In genomic region chr16:56027854-56028629, GRCm38 (mm10) we compare ENCODE assay signal across 9 mouse cellular contexts. TPM values are rescaled to one million over a fixed set of nuclear protein-coding genes. Genes with fewer than 3 reads are reported as not detected.
A peak's percentile ranks its signal among the peaks of the same experiment; 100 is the strongest.
DNase-seq lines count a peak whose midpoint lies in the region; ATAC-seq and TF ChIP-seq lines count a peak whose summit lies in the region.
"Had no signal": no experiment of that assay in that cellular context is flagged by ENCODE, and none has a peak within 500 bp of the region (broad histone marks: within the 10 kb centered on the region; RNA-seq: fewer than 3 reads in every experiment).

No protein-coding gene starts in this region.

- H3K36me3 ChIP-seq in testis, adult 2 months (ENCODE audit: control insufficient read depth, insufficient read depth, low read length) = no peaks in the 10 kb centered on the region; the same call in 1 of the 2 replicates
- H3K36me3 ChIP-seq in liver, embryonic 12.5 days = peaks cover 41% of the 10 kb centered on the region
- H3K36me3 ChIP-seq in stomach, postnatal 0 days (ENCODE audit: control insufficient read depth, insufficient read depth, low read length) = no peaks in the 10 kb centered on the region

- H3K4me2 ChIP-seq in liver, embryonic 12.5 days = peak overlapping the region; percentile 89
- peak overlapping the region; percentile 56 for H3K4me2 ChIP-seq in stomach, postnatal 0 days (replicated peaks; ENCODE audit: low read depth)

- TF ChIP-seq POLR2A in cerebellum, adult 2 months (IDR thresholded peaks at IDR 0.05; ENCODE audit: borderline replicate concordance, insufficient read depth, low read length) = no peak
- TF ChIP-seq POLR2A in testis, adult 2 months (IDR thresholded peaks at IDR 0.05; ENCODE audit: control insufficient read depth, low read depth, low read length) = no peak

- no peak for TF ChIP-seq EP300 in stomach, postnatal 0 days (optimal IDR thresholded peaks at IDR 0.05)

- H3K4me3 ChIP-seq in cerebellum, adult 2 months (replicated peaks; ENCODE audit: insufficient read depth, low read depth, low read length) = peak overlapping the region; percentile 98
- peak overlapping the region; percentile 93; the same call in 1 of the 2 replicates for H3K4me3 ChIP-seq in testis, adult 2 months (ENCODE audit: control insufficient read depth, low read depth, low read length)
- peak overlapping the region; percentile 95 for H3K4me3 ChIP-seq in liver, embryonic 12.5 days
- peak overlapping the region; percentile 88 for H3K4me3 ChIP-seq in stomach, postnatal 0 days (ENCODE audit: low read depth, low read length)

- no peak for TF ChIP-seq CTCF in cerebellum, adult 2 months (IDR thresholded peaks at IDR 0.05; ENCODE audit: borderline replicate concordance, insufficient read depth, low read depth, low read length)
- TF ChIP-seq CTCF in testis, adult 2 months (IDR thresholded peaks at IDR 0.05; ENCODE audit: control insufficient read depth, insufficient read depth, insufficient replicate concordance, low read depth, low read length) = no peak
- no peak for TF ChIP-seq CTCF in stomach, postnatal 0 days (IDR thresholded peaks at IDR 0.05; ENCODE audit: low read depth)

- ATAC-seq in liver, embryonic 12.5 days = no peak
- ATAC-seq in stomach, postnatal 0 days (ENCODE audit: low FRiP score, low TSS enrichment) = no peak

- no peak overlapping the region for H3K27ac ChIP-seq in cerebellum, adult 2 months (ENCODE audit: insufficient read depth, low read length)
- H3K27ac ChIP-seq in testis, adult 2 months (ENCODE audit: control insufficient read depth, insufficient read depth, low read depth, low read length) = no peak overlapping the region
- peak overlapping the region; percentile 92; the same call in 1 of the 2 replicates for H3K27ac ChIP-seq in liver, embryonic 12.5 days
- no peak overlapping the region for H3K27ac ChIP-seq in stomach, postnatal 0 days (replicated peaks)

- DNase-seq in cerebellum, adult 2 months = no peak
- no peak for DNase-seq in cerebellum, adult 8-10 months
- no peak for DNase-seq in testis, postnatal 10 days (ENCODE audit: low spot score)
- DNase-seq in stomach, postnatal 0 days (ENCODE audit: low spot score) = no peak
- DNase-seq in urinary bladder, postnatal 14 days (ENCODE audit: low spot score) = no peak
- DNase-seq in MN1 (ENCODE audit: low spot score) = no peak
- DNase-seq: kidney, adult 9 months had no signal

- 27% methylated on average over 12 of the region's 12 CpGs for WGBS in cerebellum, adult 2 months
- WGBS in liver, embryonic 12.5 days (ENCODE audit: insufficient replicate concordance) = 31% methylated on average over 12 of the region's 12 CpGs
- WGBS in stomach, postnatal 0 days = 29% methylated on average over 12 of the region's 12 CpGs

- H3K9ac ChIP-seq in liver, embryonic 12.5 days = peak overlapping the region; percentile 94
- H3K9ac ChIP-seq in stomach, postnatal 0 days (ENCODE audit: low read length) = peak overlapping the region; percentile 98

- no peaks in the 10 kb centered on the region; the same call in 1 of the 2 replicates for H3K4me1 ChIP-seq in cerebellum, adult 2 months (ENCODE audit: control insufficient read depth, insufficient read depth, low read length)
- peaks cover 3% of the 10 kb centered on the region; the same call in 1 of the 2 replicates for H3K4me1 ChIP-seq in testis, adult 2 months (ENCODE audit: control insufficient read depth, insufficient read depth, low read length)
- peaks cover 45% of the 10 kb centered on the region for H3K4me1 ChIP-seq in liver, embryonic 12.5 days
- H3K4me1 ChIP-seq in stomach, postnatal 0 days (replicated peaks; ENCODE audit: control insufficient read depth, insufficient read depth) = peaks cover 3% of the 10 kb centered on the region; the same call in 1 of the 2 replicates

- H3K9me3 ChIP-seq in liver, embryonic 12.5 days (replicated peaks) = no peaks in the 10 kb centered on the region
- no peaks in the 10 kb centered on the region for H3K9me3 ChIP-seq in stomach, postnatal 0 days (ENCODE audit: control insufficient read depth, low read length)

- no peaks in the 10 kb centered on the region for H3K27me3 ChIP-seq in cerebellum, adult 2 months (ENCODE audit: control insufficient read depth, insufficient read depth, low read length)
- no peaks in the 10 kb centered on the region for H3K27me3 ChIP-seq in testis, adult 2 months (ENCODE audit: control insufficient read depth, insufficient read depth, low read length)
- H3K27me3 ChIP-seq in liver, embryonic 12.5 days (replicated peaks) = no peaks in the 10 kb centered on the region
- H3K27me3 ChIP-seq in stomach, postnatal 0 days (ENCODE audit: control insufficient read depth, insufficient read depth, low read length) = no peaks in the 10 kb centered on the region

RNA-seq across cellular contexts. Expression of gene Pcnp, which starts 1.5 kb away (rescaled TPM):
- 122 and 134 TPM in 2 replicates for polyA plus RNA-seq in cerebellum, adult 2 months (2012; rRNA removed)
- 14.9 and 17.3 TPM in 2 replicates for polyA plus RNA-seq in testis, adult 2 months (2012; rRNA removed)
- polyA plus RNA-seq in liver, embryonic 12.5 days (2016; fragmentation: Nextera tagmentation; extraction: Ambion mirVana) = 140 and 142 TPM in 2 replicates
- polyA plus RNA-seq in stomach, postnatal 0 days (2015; fragmentation: Nextera tagmentation; extraction: Ambion mirVana) = 122 and 128 TPM in 2 replicates

RNA-seq across cellular contexts. Expression of gene Trmt10c, which starts 9.6 kb away (rescaled TPM):
- 7.3 and 7.5 TPM in 2 replicates for polyA plus RNA-seq in cerebellum, adult 2 months (2012; rRNA removed)
- 1.3 and 1.9 TPM in 2 replicates for polyA plus RNA-seq in testis, adult 2 months (2012; rRNA removed)
- polyA plus RNA-seq in liver, embryonic 12.5 days (2016; fragmentation: Nextera tagmentation; extraction: Ambion mirVana) = 23.1 and 24.1 TPM in 2 replicates
- 16.2 and 17.6 TPM in 2 replicates for polyA plus RNA-seq in stomach, postnatal 0 days (2015; fragmentation: Nextera tagmentation; extraction: Ambion mirVana)

RNA-seq across cellular contexts. Expression of gene Senp7, which starts 20.1 kb away (rescaled TPM):
- 25.4 and 26.7 TPM in 2 replicates for polyA plus RNA-seq in cerebellum, adult 2 months (2012; rRNA removed)
- 2.4 and 2.7 TPM in 2 replicates for polyA plus RNA-seq in testis, adult 2 months (2012; rRNA removed)
- polyA plus RNA-seq in liver, embryonic 12.5 days (2016; fragmentation: Nextera tagmentation; extraction: Ambion mirVana) = 21.0 and 22.9 TPM in 2 replicates
- polyA plus RNA-seq in stomach, postnatal 0 days (2015; fragmentation: Nextera tagmentation; extraction: Ambion mirVana) = 11.0 and 12.6 TPM in 2 replicates

RNA-seq across cellular contexts. Expression of gene Zbtb11, which starts 54.4 kb away (rescaled TPM):
- 25.5 and 27.5 TPM in 2 replicates for polyA plus RNA-seq in cerebellum, adult 2 months (2012; rRNA removed)
- polyA plus RNA-seq in testis, adult 2 months (2012; rRNA removed) = 5.1 and 5.5 TPM in 2 replicates
- polyA plus RNA-seq in liver, embryonic 12.5 days (2016; fragmentation: Nextera tagmentation; extraction: Ambion mirVana) = 17.5 and 17.6 TPM in 2 replicates
- 6.8 and 7.3 TPM in 2 replicates for polyA plus RNA-seq in stomach, postnatal 0 days (2015; fragmentation: Nextera tagmentation; extraction: Ambion mirVana)
